Mouse (Mus musculus): ENCODE measurements at regions not wholly inside any gene's neighbourhood (a gene's known extent, or its start where the extent isn't known, plus 50 kb on each side); places are given as distances from the start of the nearest gene placed in this dataset.

GRCm38 (mm10) chr12:54283011-54283410, 79.4 kb upstream of the Egln3 start:
- TF ChIP-seq CTCF (IDR thresholded peaks at IDR 0.05; ENCODE audit: control insufficient read depth, insufficient read depth, insufficient read length), result no peak
- no peak for TF ChIP-seq USF1 (IDR thresholded peaks at IDR 0.05; ENCODE audit: low read depth)
- TF ChIP-seq FOSL1 (IDR thresholded peaks at IDR 0.05; ENCODE audit: insufficient read depth, low read length, poor library complexity, severe bottlenecking), result no peak
